Mouse (Mus musculus) stomach, embryonic 15.5 days (tissue): Measurements from ENCODE around the gene Brpf1. TPM values are rescaled to one million over a fixed set of nuclear protein-coding genes. Genes with fewer than 3 reads are reported as not detected.

ENCODE experiments used
- ATAC-seq: fragments of 200-750 bp; cut with Nextera tagmentation; 2 replicates; pipeline ENCODE4 v1.8.0; 2017; ENCODE audit warnings: low read depth, moderate number of reproducible peaks, moderate TSS enrichment; ENCODE audit not compliant: insufficient read depth, low FRiP score
- H3K27ac ChIP-seq: fragments of 300-500 bp; sonication (generic); 2 replicates; pipeline ENCODE4 v1.5.1; 2015; ENCODE audit warnings: mild to moderate bottlenecking, inconsistent platforms
- H3K27me3 ChIP-seq: fragments of 300-500 bp; sonication (generic); replicated peaks from 2 replicates; pipeline ENCODE4 v1.6.1; 2015; ENCODE audit warnings: inconsistent platforms
- H3K36me3 ChIP-seq: fragments of 300-500 bp; sonication (generic); 2 replicates; pipeline ENCODE4 v1.6.1; 2015; ENCODE audit warnings: inconsistent platforms
- H3K4me1 ChIP-seq: fragments of 300-500 bp; sonication (generic); 2 replicates; pipeline ENCODE4 v1.6.1; 2015; ENCODE audit warnings: inconsistent platforms
- H3K4me2 ChIP-seq: fragments of 300-500 bp; sonication (generic); 2 replicates; pipeline ENCODE4 v1.6.1; 2015; ENCODE audit warnings: mild to moderate bottlenecking, inconsistent platforms
- H3K4me3 ChIP-seq: fragments of 300-500 bp; sonication (generic); replicated peaks from 2 replicates; pipeline ENCODE4 v1.5.1; 2015; ENCODE audit warnings: inconsistent platforms
- H3K9ac ChIP-seq: fragments of 300-500 bp; sonication (generic); 2 replicates; pipeline ENCODE4 v1.6.1; 2015; ENCODE audit warnings: inconsistent platforms
- H3K9me3 ChIP-seq: fragments of 300-500 bp; sonication (generic); 2 replicates; pipeline ENCODE4 v1.6.1; 2016; ENCODE audit warnings: inconsistent platforms
- WGBS: fragments of 180-500 bp; shearing (Covaris S2); methylation state at CpG from one replicate; pipeline ENCODE4 v1.1.7; 2015; 5-methylcytosine and 5-hydroxymethylcytosine counted together
- polyA plus RNA-seq: library from polyadenylated mRNA; unstranded; fragments of >200 nt; fragmentation: Nextera tagmentation; extraction: Ambion mirVana; gene quantifications from 2 replicates; pipeline ENCODE4 v1.2.1, GENCODE M21; 2015

The Brpf1 gene
- polyA plus RNA-seq = 15.9 and 17.6 TPM in 2 replicates

GRCm38 (mm10) chr6:113306986-113307349 lies at the start of gene Brpf1:
Gene Brpf1, plus strand, starts transcription at chr6:113307137.
- peak within 1 kb of the TSS; percentile 94 for H3K4me2 ChIP-seq
- peak; percentile 30 for ATAC-seq
- under 1% methylated on average over 32 of the region's 32 CpGs for WGBS

GRCm38 (mm10) chr6:113261174-113261858 lies 45.6 kb upstream of the Brpf1 start:
- Histone ChIP-seq H3K36me3 (peaks cover 53% of the 10 kb centered on the region), H3K27me3 (no peaks in the 10 kb centered on the region), H3K9ac (no peak overlapping the region), H3K4me2 (no peak overlapping the region), H3K9me3 (no peaks in the 10 kb centered on the region), H3K27ac (no peak overlapping the region), H3K4me1 (no peaks in the 10 kb centered on the region), H3K4me3 (no peak overlapping the region)
- no peak for ATAC-seq
- 83% methylated on average over 8 of the region's 8 CpGs for WGBS

More at GRCm38 (mm10) chr6:113306986-113307349, at the start of gene Brpf1:
- H3K27ac ChIP-seq = peak within 1 kb of the TSS; percentile 96
- H3K4me3 ChIP-seq = peak within 1 kb of the TSS; percentile 83
- H3K9me3 ChIP-seq = no peaks in the 10 kb centered on the region
- H3K4me1 ChIP-seq = peaks cover 28% of the 10 kb centered on the region
- no peaks in the 10 kb centered on the region for H3K27me3 ChIP-seq
- peak within 1 kb of the TSS; percentile 97 for H3K9ac ChIP-seq
- peaks cover 4% of the 10 kb centered on the region; the same call in 1 of the 2 replicates for H3K36me3 ChIP-seq

- WGBS = 87% methylated on average over 6 of the region's 6 CpGs
- Histone ChIP-seq H3K36me3 (peaks cover 52% of the 10 kb centered on the region), H3K4me1 (no peaks in the 10 kb centered on the region)
Measured at GRCm38 (mm10) chr6:113263531-113263930, 43.4 kb upstream of the Brpf1 start.

DNA sequence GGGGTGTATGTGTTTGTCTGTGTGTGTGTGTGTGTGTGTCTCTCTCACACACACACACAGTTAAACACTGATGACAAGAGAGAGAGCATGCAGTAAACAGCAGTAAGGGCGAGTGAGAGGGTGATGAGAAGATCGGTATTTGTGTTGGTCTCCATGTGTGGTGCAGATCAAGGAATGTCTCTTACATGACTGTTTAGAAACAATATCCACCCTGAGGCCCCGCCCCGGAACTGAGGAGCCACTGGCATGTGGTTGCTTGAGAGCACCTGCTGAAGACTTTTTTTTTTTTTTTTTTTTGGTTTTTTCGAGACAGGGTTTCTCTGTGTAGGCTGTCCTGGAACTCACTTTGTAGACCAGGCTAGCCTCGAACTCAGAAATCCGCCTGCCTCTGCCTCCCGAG lies 42.5 kb upstream of the Brpf1 start:
- Histone ChIP-seq H3K9ac (no peak overlapping the region), H3K4me3 (no peak overlapping the region), H3K27ac (no peak overlapping the region), H3K9me3 (no peaks in the 10 kb centered on the region), H3K27me3 (no peaks in the 10 kb centered on the region), H3K4me1 (no peaks in the 10 kb centered on the region), H3K36me3 (peaks cover 61% of the 10 kb centered on the region), H3K4me2 (no peak overlapping the region)
- 93% methylated on average over 8 of the region's 8 CpGs for WGBS
- no peak for ATAC-seq

More at GRCm38 (mm10) chr6:113263531-113263930, 43.4 kb upstream of the Brpf1 start:
- no peaks in the 10 kb centered on the region for H3K27me3 ChIP-seq
- no peak for ATAC-seq
- no peak overlapping the region for H3K4me3 ChIP-seq
- H3K4me2 ChIP-seq = no peak overlapping the region
- H3K9me3 ChIP-seq = no peaks in the 10 kb centered on the region
- H3K27ac ChIP-seq = no peak overlapping the region
- no peak overlapping the region for H3K9ac ChIP-seq

DNA sequence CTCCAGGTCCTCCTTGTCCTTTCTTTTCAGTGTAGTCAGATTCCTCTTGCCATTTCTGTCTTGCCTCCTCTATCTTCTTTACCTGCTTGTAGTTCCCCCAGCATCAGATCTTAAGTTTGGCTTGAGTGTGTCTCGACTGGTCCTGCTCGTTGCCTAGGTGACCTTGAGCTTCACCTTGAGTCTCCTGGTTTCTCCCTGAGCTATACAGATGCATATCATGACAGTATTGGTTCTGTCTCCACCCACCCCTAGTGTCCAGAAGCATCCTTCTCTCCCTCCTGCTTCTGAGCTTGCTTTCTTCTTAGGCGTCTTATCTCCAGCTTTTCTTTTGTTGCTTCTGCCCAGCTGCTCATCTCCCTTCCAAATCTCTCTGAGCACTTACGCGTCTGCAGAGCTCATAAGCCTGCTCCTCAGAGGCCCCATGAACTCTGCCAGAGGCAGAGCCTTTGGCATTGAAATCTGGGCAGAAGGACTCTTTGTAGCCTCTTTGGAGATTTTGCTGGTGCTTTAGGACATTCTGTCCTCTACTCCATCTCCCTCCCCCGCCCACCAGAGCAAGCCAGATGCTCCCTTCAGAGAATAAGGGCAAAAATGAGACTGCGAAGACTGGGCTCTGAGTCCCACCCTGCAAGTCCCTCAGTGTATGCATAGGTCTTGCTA lies 39.8 kb upstream of the Brpf1 start:
- Histone ChIP-seq H3K36me3 (peaks cover 60% of the 10 kb centered on the region), H3K27ac (no peak overlapping the region), H3K4me2 (no peak overlapping the region), H3K4me1 (no peaks in the 10 kb centered on the region), H3K9ac (no peak overlapping the region), H3K9me3 (no peaks in the 10 kb centered on the region), H3K4me3 (no peak overlapping the region), H3K27me3 (no peaks in the 10 kb centered on the region)
- 86% methylated on average over 7 of the region's 7 CpGs for WGBS
- no peak for ATAC-seq

- no peak for ATAC-seq
- WGBS = 95% methylated on average over 1 of the region's 1 CpGs
- H3K27ac ChIP-seq = no peak overlapping the region
- peaks cover 61% of the 10 kb centered on the region for H3K36me3 ChIP-seq
- no peak overlapping the region for H3K4me2 ChIP-seq
- no peaks in the 10 kb centered on the region for H3K4me1 ChIP-seq
- H3K9ac ChIP-seq = no peak overlapping the region
- no peaks in the 10 kb centered on the region for H3K27me3 ChIP-seq
- no peaks in the 10 kb centered on the region for H3K9me3 ChIP-seq
- H3K4me3 ChIP-seq = no peak overlapping the region
Measured at GRCm38 (mm10) chr6:113267988-113268387, 38.9 kb upstream of the Brpf1 start.

GRCm38 (mm10) chr6:113272365-113272764 lies 34.6 kb upstream of the Brpf1 start:
- 78% methylated on average over 3 of the region's 3 CpGs for WGBS
- no peak overlapping the region for H3K4me3 ChIP-seq
- peaks cover 39% of the 10 kb centered on the region for H3K36me3 ChIP-seq
- H3K9ac ChIP-seq = no peak overlapping the region
- H3K4me1 ChIP-seq = no peaks in the 10 kb centered on the region
- H3K4me2 ChIP-seq = no peak overlapping the region
- H3K9me3 ChIP-seq = no peaks in the 10 kb centered on the region
- no peaks in the 10 kb centered on the region for H3K27me3 ChIP-seq
- no peak overlapping the region for H3K27ac ChIP-seq
- no peak for ATAC-seq

DNA sequence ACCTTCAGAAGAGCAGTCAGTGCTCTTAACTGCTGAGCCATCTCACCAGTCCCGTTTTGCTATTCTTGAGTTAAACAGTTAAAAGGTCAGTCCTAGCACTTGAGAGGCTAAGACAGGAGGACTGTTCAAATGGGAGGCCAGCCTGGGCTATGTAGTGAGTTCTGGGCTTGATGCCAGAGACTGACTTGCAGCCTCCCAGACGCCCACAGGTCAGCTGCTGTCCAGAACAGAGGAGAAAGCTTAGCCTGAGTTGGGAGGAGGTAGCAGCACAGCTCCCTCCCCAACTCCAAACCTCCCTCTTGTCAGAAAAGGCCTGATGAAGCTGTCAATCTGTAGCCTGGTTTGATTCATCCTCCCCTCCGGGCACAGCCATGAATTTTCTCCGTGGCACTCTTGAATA lies 30.1 kb upstream of the Brpf1 start:
- 66% methylated on average over 4 of the region's 4 CpGs for WGBS
- H3K4me3 ChIP-seq = no peak overlapping the region
- no peak overlapping the region for H3K4me2 ChIP-seq
- H3K36me3 ChIP-seq = peaks cover 14% of the 10 kb centered on the region
- H3K9me3 ChIP-seq = no peaks in the 10 kb centered on the region
- no peak overlapping the region for H3K9ac ChIP-seq
- H3K4me1 ChIP-seq = no peaks in the 10 kb centered on the region
- ATAC-seq = no peak
- H3K27ac ChIP-seq = no peak overlapping the region
- H3K27me3 ChIP-seq = peaks cover 3% of the 10 kb centered on the region

GRCm38 (mm10) chr6:113281676-113282075 lies 25.3 kb upstream of the Brpf1 start:
- H3K36me3 ChIP-seq = 0 out of 2 replicates have a peak, but pooled peaks cover 8% of the 10 kb centered on the region
- no peaks in the 10 kb centered on the region for H3K9me3 ChIP-seq
- H3K4me1 ChIP-seq = peaks cover 7% of the 10 kb centered on the region
- H3K27ac ChIP-seq = no peak overlapping the region
- H3K9ac ChIP-seq = no peak overlapping the region
- no peak for ATAC-seq
- WGBS = 64% methylated on average over 6 of the region's 6 CpGs
- H3K27me3 ChIP-seq = peaks cover 37% of the 10 kb centered on the region
- no peak overlapping the region for H3K4me3 ChIP-seq
- H3K4me2 ChIP-seq = no peak overlapping the region

- Histone ChIP-seq H3K9ac (no peak within 1 kb of the TSS), H3K27me3 (peaks cover 37% of the 10 kb centered on the region), H3K27ac (no peak within 1 kb of the TSS), H3K36me3 (0 out of 2 replicates have a peak, but pooled peaks cover 6% of the 10 kb centered on the region), H3K9me3 (no peaks in the 10 kb centered on the region), H3K4me2 (peak within 1 kb of the TSS; percentile 40), H3K4me3 (peak within 1 kb of the TSS; percentile 16; the same call in 1 of the 2 replicates), H3K4me1 (peaks cover 7% of the 10 kb centered on the region)
- WGBS = 2% methylated on average over 37 of the region's 37 CpGs
- peak; percentile 64 for ATAC-seq
Measured at GRCm38 (mm10) chr6:113282101-113282802, 24.7 kb upstream of the Brpf1 start, which contains the start of gene Cpne9. Gene Cpne9, plus strand, starts transcription at chr6:113282307.

GRCm38 (mm10) chr6:113282969-113283368 lies 24.0 kb upstream of the Brpf1 start:
- Histone ChIP-seq H3K4me3 (0 out of 2 replicates have a peak overlapping the region, but pooled peaks have one; percentile 0), H3K27me3 (peaks cover 37% of the 10 kb centered on the region), H3K9ac (no peak overlapping the region), H3K36me3 (0 out of 2 replicates have a peak, but pooled peaks cover 3% of the 10 kb centered on the region), H3K4me1 (peaks cover 7% of the 10 kb centered on the region), H3K9me3 (no peaks in the 10 kb centered on the region), H3K27ac (no peak overlapping the region), H3K4me2 (peak overlapping the region; percentile 40; the same call in 1 of the 2 replicates)
- WGBS = 2% methylated on average over 22 of the region's 22 CpGs
- ATAC-seq = no peak
